Mouse (Mus musculus) thymus, adult 2 months (tissue): ENCODE results near the gene Sh3pxd2a.

ENCODE experiments used
- CTCF ChIP-seq: fragments of 200-500 bp; IDR thresholded peaks from 2 replicates; pipeline ENCODE4 v1.5.1; 2012; ENCODE audit warnings: mild to moderate bottlenecking, control low read depth, low read length, moderate library complexity, borderline replicate concordance; ENCODE audit not compliant: control insufficient read depth, poor library complexity, insufficient read depth; ENCODE audit errors: extremely low read depth
- POLR2A ChIP-seq: fragments of 200-500 bp; IDR thresholded peaks from 2 replicates; pipeline ENCODE4 v1.6.1; 2012; ENCODE audit warnings: mild to moderate bottlenecking, low read length, control low read depth, moderate library complexity; ENCODE audit not compliant: control insufficient read depth, poor library complexity, insufficient read depth; ENCODE audit errors: extremely low read depth

DNA sequence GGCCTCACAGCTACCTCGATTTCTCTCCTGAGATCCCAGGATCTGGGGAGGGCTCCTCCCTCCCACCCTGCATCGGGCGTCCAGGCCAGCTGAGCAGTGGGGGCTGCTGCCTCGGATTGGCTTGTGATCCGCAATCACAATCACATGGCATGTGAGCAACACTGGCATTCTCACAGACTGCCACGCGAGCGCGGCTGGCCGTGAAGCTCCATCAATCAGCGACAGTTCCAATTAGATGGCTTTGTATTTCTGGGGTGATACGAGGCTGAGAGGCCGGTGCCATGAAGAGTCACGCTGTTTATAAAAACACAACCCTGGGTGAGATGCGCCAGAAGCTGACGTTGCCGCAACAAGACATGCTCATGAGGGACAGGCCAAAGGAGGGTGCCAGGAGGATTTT, 129.5 kb downstream of the Sh3pxd2a start:
- TF ChIP-seq CTCF, result no peak
- no peak for TF ChIP-seq POLR2A
